Mouse (Mus musculus): ENCODE measurements at regions not wholly inside any gene's neighbourhood (a gene's known extent, or its start where the extent isn't known, plus 50 kb on each side); places are given as distances from the start of the nearest gene placed in this dataset.

GRCm38 (mm10) chr14:71359581-71359980 lies 759.9 kb upstream of the Fam160b2 start:
- no peak for DNase-seq (ENCODE audit: low spot score)

GRCm38 (mm10) chr14:71338219-71338618 lies 738.6 kb upstream of the Fam160b2 start:
- no peak for DNase-seq (ENCODE audit: low spot score)

GRCm38 (mm10) chr14:71336906-71337305 lies 737.3 kb upstream of the Fam160b2 start:
- no peak for DNase-seq (ENCODE audit: low spot score)

DNA sequence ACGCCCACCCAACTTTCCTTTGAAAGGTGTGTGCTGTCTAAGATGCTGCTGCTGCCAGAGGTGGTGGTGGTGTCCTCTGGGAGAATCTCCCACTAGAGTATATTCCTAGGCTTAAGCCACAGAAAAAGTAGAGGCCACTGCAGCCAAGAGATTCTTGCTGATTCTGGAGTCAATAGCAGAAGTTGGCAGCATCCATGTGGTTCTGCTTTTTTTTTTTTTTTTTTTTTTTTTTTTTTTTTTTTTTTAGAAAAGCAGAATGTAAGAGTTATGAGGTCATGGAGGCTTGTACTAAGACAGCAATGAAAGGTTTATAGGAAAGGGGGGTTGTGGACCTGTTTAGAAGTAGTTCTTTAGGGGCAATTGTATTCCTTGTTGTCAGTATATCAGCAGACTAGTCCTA lies 734.4 kb upstream of the Fam160b2 start:
- no peak for DNase-seq (ENCODE audit: low spot score)

- DNase-seq (ENCODE audit: low spot score) = no peak
These were observed 730.4 kb upstream of the Fam160b2 start for GRCm38 (mm10) chr14:71329862-71330630.

GRCm38 (mm10) chr14:71327621-71328020 lies 728.0 kb upstream of the Fam160b2 start:
- DNase-seq (ENCODE audit: low spot score) = no peak

GRCm38 (mm10) chr14:71326521-71327105 lies 727.0 kb upstream of the Fam160b2 start:
- DNase-seq (ENCODE audit: low spot score) = no peak

DNA sequence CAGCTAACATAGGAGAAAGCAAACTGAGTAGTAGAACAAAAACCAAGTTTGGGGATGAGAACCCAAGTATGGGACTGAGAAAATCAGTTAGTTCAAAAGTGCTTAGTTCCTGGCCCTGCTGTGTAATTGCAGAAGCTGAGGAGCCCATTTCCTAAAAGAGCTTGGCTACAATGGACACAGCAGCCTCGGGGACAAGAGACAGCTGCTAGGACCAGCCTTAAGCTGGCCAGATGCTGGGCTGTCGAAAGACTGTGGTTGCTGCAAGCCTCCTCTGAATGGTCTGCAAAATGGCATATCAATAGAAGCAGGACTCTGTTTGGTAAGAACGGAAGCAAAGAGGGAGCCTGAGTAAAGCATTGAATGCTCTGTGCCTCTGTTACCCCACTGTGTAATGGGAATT lies 715.6 kb upstream of the Fam160b2 start:
- DNase-seq (ENCODE audit: low spot score) = no peak

GRCm38 (mm10) chr14:71299755-71300154 lies 700.1 kb upstream of the Fam160b2 start:
- DNase-seq (ENCODE audit: low spot score) = no peak

DNA sequence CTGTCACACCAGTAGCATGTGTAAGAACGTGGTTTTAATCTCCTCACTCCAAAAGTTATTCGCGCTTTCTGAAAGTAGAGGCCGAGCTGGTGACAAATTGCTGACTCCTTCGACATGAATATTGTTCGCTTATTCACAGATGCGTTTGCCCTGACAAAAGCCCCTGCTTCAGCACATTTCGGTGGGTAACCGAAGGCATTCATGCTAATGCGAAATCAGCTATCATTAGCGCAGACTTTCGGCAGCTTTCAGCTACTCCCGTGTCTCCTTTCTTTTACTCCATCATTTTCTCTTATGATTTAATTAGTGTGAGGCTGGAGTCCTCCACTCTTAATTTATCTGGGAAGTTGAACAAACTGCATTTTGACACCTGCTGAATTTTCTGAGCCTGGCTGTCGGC lies 681.9 kb upstream of the Fam160b2 start:
- DNase-seq (ENCODE audit: low spot score) = no peak

DNA sequence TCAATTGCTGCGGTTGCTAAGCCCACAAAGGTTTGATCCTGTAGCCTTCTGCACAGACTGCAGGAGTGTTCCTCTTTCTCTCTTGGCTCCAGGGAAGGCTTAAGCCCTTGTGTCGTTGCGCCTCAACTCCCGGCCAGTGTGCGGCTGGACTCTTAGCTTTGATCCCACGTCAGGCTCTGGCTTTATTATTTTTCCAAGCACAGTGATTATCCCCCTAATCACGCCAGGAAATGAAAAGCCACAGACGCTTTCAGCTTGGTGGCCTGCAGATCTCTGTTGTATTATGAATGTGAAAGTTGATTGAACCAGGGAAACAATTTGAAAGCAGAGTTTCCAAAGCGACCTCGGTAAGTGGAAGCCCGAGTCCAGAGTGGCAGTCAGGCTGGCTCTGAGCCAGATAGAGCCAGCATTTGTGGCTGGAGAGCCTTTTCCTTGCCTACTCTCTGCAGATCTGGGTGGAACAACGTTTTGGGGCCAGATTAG lies 676.7 kb upstream of the Fam160b2 start:
- DNase-seq (ENCODE audit: low spot score) = no peak

- DNase-seq (ENCODE audit: low spot score) = no peak
These were observed 672.8 kb upstream of the Fam160b2 start for GRCm38 (mm10) chr14:71272470-71272869.

DNA sequence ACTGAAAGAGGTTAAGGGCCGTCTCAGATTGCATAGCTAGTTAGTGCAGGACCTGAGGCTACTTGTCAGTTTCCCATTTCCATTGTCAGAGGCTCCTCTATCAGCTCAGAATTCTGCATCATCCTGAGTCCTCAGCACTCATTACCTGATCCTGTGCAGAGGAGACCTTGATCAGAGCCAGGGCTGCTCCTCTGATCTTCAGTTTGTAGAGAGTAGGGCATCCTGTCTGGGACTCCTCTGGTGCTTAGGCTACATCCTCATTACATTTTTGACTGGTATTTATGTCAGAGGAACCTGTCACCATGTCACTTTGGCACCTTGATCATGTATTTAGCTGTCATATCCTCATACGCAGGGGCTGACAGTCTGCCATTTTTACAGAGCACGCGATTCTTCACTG lies 658.0 kb upstream of the Fam160b2 start:
- no peak for DNase-seq (ENCODE audit: low spot score)

DNA sequence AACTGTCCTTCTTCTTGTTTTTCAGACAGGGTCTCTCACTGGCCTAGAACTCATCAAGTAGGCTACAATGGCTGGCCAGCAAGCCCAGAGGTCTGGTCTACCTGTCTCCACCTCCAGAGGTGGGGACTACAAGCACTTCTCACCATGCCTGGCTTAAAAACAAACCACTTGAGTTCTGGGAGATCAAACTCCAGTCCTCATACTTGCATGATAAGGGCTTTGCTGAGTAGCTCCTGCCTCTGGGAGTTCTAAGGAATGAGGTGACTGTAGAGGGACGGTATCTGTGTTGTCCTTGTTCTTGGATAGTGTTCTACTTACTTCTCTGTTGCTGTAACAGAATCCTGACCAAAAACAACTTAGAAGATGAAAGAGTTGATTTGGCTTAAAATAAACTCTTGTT lies 654.6 kb upstream of the Fam160b2 start:
- no peak for DNase-seq (ENCODE audit: low spot score)

DNA sequence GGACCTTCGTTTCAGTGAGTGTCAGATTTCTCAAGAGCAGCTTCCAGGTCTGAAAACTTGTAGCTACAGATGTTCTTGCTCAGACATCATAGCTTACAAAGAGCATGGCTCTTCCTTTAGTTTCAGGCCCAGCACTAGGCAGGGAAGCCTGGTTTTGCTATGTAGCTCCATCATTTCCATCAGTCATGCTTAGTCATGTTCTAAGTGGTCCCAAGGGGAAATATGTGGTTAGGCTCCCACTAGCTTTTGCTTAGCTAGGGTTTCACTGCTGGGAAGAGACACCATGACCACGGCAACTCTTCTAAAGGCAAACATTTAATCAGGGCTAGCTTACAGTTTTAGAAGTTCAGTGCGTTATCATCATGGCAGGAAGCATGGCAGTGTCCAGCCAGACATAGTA lies 652.5 kb upstream of the Fam160b2 start:
- DNase-seq (ENCODE audit: low spot score) = no peak

DNA sequence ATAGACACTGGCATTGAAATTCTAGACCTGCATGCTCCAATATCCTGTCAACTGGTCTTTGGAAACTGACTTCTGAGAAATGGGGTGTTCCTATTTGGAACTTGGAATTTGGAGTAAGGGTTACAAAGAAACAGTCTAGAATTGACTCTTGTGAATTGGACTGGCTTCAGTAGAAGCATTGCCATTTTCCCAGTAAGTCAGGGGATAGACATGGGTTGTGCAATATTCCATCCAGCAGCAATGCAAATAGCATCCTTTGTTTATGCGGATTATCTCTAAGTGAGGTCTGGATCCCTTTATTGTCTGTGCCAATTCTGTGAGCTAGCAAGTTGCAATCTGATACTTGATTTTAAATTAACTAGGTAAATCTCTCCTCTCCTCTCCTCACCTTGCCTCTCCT lies 651.5 kb upstream of the Fam160b2 start:
- DNase-seq (ENCODE audit: low spot score) = no peak

- no peak for DNase-seq (ENCODE audit: low spot score)
These were observed 649.8 kb upstream of the Fam160b2 start for GRCm38 (mm10) chr14:71249387-71249965.

- DNase-seq (ENCODE audit: low spot score) = no peak
These were observed 648.9 kb upstream of the Fam160b2 start for GRCm38 (mm10) chr14:71248534-71248933.

GRCm38 (mm10) chr14:71241655-71242390 lies 642.2 kb upstream of the Fam160b2 start:
- DNase-seq (ENCODE audit: low spot score) = no peak

DNA sequence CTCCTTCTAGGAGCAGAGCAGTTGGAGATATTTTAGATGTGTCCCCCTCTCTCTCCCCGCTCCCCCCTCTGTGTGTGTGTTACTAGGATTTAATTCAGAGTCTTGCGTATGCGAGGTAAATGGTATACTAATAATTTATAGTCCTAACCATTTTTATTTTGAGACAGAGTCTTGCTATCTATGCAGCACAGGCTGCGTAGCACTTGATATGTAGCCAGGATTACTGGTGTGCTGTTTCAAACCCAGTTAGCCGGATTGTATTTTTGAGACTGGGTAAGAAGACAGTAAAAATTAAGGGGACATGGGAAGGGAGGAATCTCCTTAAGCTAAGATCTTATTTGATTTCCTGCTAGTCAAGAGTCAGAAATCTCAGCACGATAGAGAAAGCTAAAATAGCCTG lies 636.6 kb upstream of the Fam160b2 start:
- DNase-seq (ENCODE audit: low spot score) = no peak

GRCm38 (mm10) chr14:71234900-71235299 lies 635.3 kb upstream of the Fam160b2 start:
- no peak for DNase-seq (ENCODE audit: low spot score)

GRCm38 (mm10) chr14:71234276-71234675 lies 634.6 kb upstream of the Fam160b2 start:
- no peak for DNase-seq (ENCODE audit: low spot score)

All from c-Kit-positive CD71-positive TER-119-positive erythroid progenitor cells, embryonic 14.5 days (primary cell).